Mouse (Mus musculus) thymus, adult 2 months (tissue): Measurements from ENCODE around the gene Mmd2.

ENCODE experiments used
- CTCF ChIP-seq: fragments of 200-500 bp; IDR thresholded peaks from 2 replicates; pipeline ENCODE4 v1.5.1; 2012; ENCODE audit warnings: mild to moderate bottlenecking, control low read depth, low read length, moderate library complexity, borderline replicate concordance; ENCODE audit not compliant: control insufficient read depth, poor library complexity, insufficient read depth; ENCODE audit errors: extremely low read depth
- POLR2A ChIP-seq: fragments of 200-500 bp; IDR thresholded peaks from 2 replicates; pipeline ENCODE4 v1.6.1; 2012; ENCODE audit warnings: mild to moderate bottlenecking, low read length, control low read depth, moderate library complexity; ENCODE audit not compliant: control insufficient read depth, poor library complexity, insufficient read depth; ENCODE audit errors: extremely low read depth

- TF ChIP-seq CTCF (no peak), POLR2A (no peak)
These were observed 4.2 kb downstream of the Mmd2 start for GRCm38 (mm10) chr5:142604379-142604778.
